Mouse (Mus musculus) G1E (cell line): ENCODE data around the gene 5730596B20Rik.

Source experiments
- CTCF ChIP-seq: IDR thresholded peaks from 2 replicates; pipeline ENCODE4 v1.5.1; 2012; ENCODE audit warnings: low read depth, low read length, inconsistent platforms, mixed read lengths
- GATA1 ChIP-seq: IDR thresholded peaks from 2 replicates; pipeline ENCODE4 v1.6.1; 2012; ENCODE audit warnings: borderline replicate concordance, low read length, inconsistent platforms, mixed read lengths
- GATA2 ChIP-seq: IDR thresholded peaks from 2 replicates; pipeline ENCODE4 v1.6.1; 2012; ENCODE audit warnings: low read depth, low read length, inconsistent platforms, borderline replicate concordance
- POLR2AphosphoS5 ChIP-seq: IDR thresholded peaks from 2 replicates; pipeline ENCODE4 v1.6.1; 2012; ENCODE audit warnings: low read depth, low read length, inconsistent platforms; ENCODE audit not compliant: insufficient replicate concordance
- TAL1 ChIP-seq: conservative IDR thresholded peaks from 2 replicates; pipeline ENCODE4 v1.6.1; 2012; ENCODE audit warnings: low read depth, low read length, inconsistent platforms, mixed read lengths

DNA sequence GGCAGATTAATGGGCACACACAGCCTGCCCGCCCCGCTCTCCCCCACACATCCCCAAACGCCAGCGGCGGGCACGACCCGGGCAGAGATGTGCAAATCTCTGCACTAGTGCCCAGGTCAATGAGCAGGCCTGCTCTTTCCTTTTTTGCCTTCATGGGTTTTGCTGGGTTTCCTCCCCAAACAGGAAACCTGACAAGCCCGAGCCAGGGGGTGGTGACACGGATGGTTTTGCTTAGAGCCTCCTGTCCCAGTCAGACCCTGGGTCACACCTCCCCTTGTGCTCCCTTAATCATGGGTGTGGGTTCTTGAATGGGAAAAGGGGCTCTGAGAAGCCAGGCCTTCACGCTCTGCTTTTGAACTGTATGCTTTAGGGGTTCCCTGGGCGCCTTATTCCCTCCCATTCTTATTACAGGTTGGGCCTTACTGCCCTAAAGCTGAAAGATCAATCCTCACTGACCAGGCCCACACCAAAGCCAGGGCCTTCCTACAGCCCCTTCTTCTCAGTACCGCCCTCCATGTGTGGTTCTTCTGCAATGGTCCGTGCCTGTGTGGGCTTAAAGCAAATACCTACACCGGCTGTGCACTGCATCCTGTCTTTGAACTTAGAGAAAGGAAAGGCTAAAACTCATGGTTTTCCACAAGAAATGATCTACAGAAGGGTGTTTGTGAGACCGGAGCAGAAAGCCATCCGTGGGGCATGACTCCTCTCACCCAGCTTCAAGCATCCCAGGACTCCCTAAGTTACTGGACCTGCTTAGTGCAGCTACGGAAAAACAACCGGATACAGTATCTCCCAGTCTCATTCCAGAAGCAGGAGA, 31.8 kb downstream of the 5730596B20Rik start:
- TF ChIP-seq CTCF = no peak
- no peak for TF ChIP-seq POLR2AphosphoS5
- TF ChIP-seq TAL1 = no peak
- TF ChIP-seq GATA2 = no peak
- TF ChIP-seq GATA1 = no peak
